Mouse (Mus musculus) thymus, postnatal 4 days (tissue): ENCODE data around the gene Scfd1.
A peak's percentile ranks its signal among the peaks of the same experiment; 100 is the strongest.

Experiments used
- DNase-seq: peaks from one replicate; pipeline ENCODE4 v3.0.0; 2021

The Scfd1 gene

GRCm38 (mm10) chr12:51377003-51377887 lies at the start of gene Scfd1:
Gene Scfd1 (plus strand): TSS chr12:51377510.
- peak; percentile 91 for DNase-seq

DNA sequence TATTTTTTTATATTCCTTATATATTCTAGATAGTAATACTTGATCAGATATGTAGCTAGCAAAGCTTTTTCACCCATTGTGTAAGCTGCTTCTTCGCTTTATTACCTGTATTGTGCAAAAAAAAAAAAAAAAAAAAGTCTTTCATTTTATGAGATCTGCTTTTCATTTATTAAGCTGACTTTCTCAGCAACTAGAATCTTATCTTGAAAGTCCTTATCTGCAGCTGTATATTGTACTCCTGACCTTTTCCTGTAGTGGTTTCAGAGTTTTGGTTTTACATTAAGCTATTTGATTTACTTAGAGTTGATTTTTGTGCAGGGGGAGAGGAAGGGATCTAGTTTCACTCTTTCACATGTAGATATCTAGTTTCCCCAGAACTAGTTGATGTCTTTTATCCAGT lies 40.3 kb upstream of the Scfd1 start:
- no peak for DNase-seq

GRCm38 (mm10) chr12:51346121-51346520 lies 31.2 kb upstream of the Scfd1 start:
- DNase-seq = no peak

DNA sequence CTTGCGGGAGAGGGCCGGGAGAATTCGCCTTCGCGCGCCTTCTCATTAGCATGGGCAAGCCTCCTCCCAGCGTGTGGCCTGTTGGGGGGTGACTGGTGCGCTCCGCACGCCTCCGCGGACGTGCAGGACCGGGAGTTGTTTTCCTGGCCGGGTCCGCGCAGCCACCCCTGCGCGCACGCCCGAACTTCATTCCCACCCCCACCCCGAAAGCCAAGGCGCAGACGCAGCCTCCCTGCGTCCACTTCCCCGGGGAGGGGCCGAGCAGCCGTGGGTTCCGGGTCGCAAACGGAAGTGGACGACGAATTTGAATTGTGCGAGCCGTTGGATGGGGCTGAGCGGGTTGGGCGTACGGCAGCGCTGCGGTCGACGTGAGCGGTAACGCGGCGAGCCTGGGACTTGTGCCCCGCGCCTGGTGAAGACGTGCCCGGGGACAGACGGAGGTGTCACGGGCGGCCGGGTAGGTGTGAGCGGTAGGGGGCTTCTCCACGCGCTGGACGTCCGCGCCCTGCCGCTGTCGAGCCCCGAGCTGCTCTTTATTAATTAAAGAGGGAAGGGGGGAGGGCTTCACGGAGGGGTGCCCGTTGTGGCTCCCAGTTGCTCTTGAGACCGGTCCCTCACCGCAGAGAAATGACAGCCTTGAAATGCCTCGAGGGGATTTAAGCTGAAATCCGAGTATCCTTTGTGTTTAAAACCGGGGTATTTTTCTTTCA lies 29.2 kb upstream of the Scfd1 start, which contains the start of gene G2e3:
Gene G2e3, plus strand, starts transcription at position 74 of the 710 bp plus-strand sequence.
- DNase-seq = peak; percentile 81

DNA sequence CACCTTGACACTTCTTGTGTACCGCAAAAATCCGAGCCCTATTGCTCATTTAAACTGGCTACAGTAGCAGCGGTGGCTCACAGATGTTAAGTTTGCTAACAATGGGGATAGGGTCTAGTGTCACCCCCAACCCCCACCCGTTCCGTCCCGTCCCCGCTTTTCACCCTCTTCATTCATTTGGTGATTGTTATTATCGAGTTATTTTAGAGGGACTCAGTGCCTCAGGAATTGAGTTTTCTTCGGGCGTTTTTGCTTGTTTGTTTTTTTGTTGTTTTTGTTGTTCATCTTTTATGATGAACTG lies 28.7 kb upstream of the Scfd1 start:
- peak; percentile 28 for DNase-seq

DNA sequence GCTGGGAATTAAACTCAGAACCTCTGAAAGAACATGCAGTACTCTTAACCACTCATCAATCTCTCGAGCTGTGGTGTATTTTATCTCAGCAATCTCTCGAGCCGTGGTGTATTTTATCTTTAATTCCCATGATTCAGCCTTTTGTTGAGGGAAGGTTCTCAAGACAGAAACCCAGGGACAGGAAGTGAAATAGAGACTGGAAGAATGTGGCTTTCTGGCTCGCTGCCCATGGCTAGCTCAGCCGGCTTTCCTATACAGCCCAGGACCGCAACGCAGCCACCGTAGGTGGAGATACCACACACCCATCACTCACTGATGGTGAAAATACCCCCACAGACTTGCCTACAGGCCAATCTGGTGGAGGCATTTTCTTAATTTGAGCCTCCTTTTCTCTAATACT lies 22.0 kb upstream of the Scfd1 start:
- DNase-seq = no peak

DNA sequence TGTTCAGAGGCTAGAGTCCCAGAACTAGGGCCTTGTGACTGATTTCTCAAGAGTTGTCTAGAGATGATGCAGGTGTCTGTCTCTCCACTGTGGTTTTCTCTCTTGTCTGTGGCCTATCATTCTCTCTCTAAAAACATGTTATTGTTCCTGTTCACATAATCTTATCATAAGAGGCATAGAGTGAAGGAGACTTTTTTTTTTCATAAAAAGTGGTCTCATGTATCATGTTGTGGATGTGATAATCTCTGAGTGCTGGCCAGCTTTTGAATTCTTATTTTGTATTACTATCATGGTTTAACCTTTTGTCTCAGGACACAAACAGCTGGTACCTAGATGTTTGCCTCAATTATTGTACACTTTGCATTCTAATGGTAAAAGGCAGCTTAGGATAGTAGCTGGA lies 16.0 kb upstream of the Scfd1 start:
- DNase-seq = no peak

- no peak for DNase-seq
Observed at GRCm38 (mm10) chr12:51362898-51363297, 14.4 kb upstream of the Scfd1 start.

- no peak for DNase-seq
Observed at GRCm38 (mm10) chr12:51368504-51368903, 8.8 kb upstream of the Scfd1 start.

DNA sequence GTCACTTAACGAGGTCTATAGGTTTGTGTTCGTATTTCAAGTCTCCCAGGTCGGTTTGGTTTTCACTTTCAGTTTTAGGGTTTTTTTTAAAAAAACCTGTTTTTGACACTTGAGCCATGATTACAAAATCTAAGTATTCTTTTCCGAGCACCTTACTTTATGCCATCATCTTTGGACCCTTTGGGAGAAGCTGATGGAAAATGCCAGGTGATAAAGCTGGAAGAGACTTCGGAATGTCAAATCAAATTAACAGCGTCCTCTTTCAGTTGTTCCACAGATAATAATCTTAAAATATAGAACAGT lies 529 bp downstream of the Scfd1 start:
- DNase-seq = no peak

DNA sequence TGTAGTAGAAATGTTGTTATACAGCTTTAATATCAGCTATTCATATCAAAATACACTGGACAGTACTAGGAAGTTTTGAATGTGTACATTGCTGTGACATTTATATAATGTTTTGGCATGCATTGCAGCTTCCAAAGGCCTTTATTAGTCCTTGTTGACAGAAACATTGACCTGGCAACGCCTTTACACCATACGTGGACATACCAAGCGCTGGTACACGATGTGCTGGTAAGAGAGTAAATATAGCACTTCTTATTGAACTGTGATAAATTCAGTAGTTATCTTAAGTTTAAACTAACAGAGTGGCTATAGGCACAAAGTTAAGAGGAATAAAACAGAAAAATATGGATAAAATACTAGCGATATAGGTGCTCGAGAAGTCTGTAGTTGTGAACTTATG lies 22.6 kb downstream of the Scfd1 start:
- no peak for DNase-seq

- DNase-seq = peak; percentile 19
Observed at GRCm38 (mm10) chr12:51402060-51402698, 24.9 kb downstream of the Scfd1 start.

- no peak for DNase-seq
Observed at GRCm38 (mm10) chr12:51403987-51404586, 26.8 kb downstream of the Scfd1 start.

DNA sequence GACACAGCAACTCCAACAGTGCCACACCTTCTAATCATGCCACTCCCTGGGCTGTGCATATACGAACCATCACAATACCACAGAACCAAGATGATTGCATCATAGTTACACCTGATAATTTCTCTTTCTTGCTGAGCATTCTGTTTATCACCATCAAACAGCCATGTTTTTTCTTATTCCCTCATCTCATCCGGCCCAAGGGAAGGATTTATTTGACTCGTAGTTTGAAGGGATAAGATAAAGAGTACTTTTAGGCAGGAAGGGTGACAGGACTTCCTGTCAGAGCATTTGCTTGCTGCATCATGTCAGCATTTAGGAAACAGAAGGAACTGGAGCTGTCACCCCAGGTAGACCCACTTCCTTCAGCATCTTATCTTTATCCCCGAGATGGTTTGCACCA lies 34.1 kb downstream of the Scfd1 start:
- no peak for DNase-seq

GRCm38 (mm10) chr12:51437541-51437940 lies 60.2 kb downstream of the Scfd1 start:
- DNase-seq = no peak

DNA sequence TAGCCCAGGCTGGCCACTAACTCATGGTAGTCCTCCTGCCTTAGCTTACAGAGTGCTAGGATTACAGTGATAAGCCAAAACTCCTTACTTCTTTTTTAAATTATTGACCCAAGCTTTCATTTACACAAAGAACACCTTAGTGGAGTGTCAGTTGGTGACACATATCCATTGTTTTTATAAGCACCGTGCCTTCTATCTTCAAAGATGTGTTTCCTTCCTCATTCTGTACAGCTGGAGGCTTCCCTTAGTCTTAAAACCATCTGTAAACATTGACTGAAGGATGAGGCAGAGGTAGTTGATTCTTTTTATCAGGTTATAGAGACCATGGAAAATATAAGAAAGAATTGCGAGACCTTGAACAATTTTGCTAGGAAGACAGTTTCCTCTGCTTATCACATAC lies 61.0 kb downstream of the Scfd1 start:
- no peak for DNase-seq

GRCm38 (mm10) chr12:51449303-51449702 lies 72.0 kb downstream of the Scfd1 start:
- no peak for DNase-seq

GRCm38 (mm10) chr12:51470881-51471280 lies 93.6 kb downstream of the Scfd1 start:
- DNase-seq = no peak

GRCm38 (mm10) chr12:51481246-51481645 lies 103.9 kb downstream of the Scfd1 start:
- DNase-seq = no peak

- no peak for DNase-seq
Observed at GRCm38 (mm10) chr12:51492040-51492439, 114.7 kb downstream of the Scfd1 start.

DNA sequence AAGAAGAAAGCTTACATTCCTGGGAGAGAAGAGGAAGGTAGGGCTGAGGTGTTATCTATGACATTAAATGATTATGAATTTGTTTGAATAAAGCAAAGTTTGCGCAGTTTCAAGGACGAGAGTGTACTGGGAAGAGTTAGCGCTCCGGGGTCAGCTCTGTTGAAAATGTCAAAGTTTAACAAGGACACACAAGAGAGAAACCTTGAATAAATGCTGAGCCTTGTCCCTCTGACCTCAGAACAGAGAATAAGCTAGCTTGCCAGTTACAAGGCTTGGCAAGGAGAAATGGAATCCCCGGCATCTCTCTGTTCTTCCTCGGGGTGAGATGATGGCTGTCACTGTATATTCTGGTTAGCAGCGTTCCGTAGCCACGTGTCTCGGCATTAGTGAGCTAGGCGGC lies 116.2 kb downstream of the Scfd1 start:
- DNase-seq = no peak

DNA sequence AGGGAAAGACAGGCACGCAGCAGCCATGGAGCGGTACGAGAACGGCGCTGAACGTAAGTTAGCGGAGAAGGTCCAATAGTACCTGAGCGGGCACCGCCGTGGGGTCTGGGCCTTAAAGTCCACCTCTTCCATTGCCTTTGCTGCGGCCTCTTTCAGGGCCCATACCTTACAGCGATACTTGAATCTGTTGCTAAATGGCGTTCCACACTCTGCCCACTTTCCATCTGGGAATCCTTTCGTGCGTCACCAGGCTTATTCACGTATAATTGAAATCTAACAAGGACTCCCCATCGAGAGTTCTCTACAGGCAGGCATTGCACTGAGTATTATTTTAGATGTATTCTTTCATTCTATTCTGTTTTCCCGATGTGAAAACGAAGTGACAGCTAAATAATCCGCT lies 117.3 kb downstream of the Scfd1 start:
- no peak for DNase-seq
